16 mouse cellular contexts compared by ENCODE assay signal in the genomic region with DNA sequence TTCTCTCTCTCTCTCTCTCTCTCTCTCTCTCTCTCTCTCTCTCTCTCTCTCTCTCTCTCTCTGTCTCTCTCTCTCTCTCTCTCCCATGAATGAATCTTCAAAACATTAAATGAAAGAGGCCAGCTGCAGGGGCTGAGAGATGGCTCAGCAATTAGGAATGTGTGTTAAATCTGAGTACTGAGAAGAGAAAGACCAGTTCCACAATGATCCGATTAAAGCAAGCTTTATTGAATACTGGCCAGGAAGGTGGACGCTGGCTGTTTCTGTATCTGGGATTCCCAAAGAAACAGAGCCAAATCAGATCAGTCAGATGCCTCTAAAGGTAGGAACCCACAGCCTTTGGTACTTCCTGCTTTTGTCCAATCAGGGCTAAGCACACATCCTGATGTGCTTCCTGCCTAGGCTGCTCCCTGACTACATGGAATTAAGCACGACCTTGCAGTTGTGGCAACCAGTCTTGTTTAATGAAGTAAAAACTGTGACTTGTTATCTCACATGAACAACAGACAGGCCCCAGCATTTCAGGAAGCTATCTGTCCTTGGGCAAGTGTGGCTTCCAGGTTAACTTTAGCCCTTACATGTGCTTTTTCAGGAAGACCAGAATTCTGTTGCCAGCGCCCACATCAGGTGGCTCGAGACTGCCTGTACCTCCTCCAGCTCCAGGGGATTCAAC. TPM values are rescaled to one million over a fixed set of nuclear protein-coding genes. Genes with fewer than 3 reads are reported as not detected.
DNase-seq lines count a peak whose midpoint lies in the region; ATAC-seq and TF ChIP-seq lines count a peak whose summit lies in the region.
"Had no signal": no experiment of that assay in that cellular context is flagged by ENCODE, and none has a peak within 500 bp of the region (broad histone marks: within the 10 kb centered on the region; RNA-seq: fewer than 3 reads in every experiment).

No protein-coding gene starts in this region.

- no peak overlapping the region for H3K9ac ChIP-seq in lung, embryonic 14.5 days
- H3K9ac ChIP-seq: forebrain, embryonic 13.5 days had no signal

- H3K4me3 ChIP-seq in lung, embryonic 14.5 days (ENCODE audit: low read depth, low read length), result no peak overlapping the region
- no peak overlapping the region for H3K4me3 ChIP-seq in lung, adult 2 months (replicated peaks; ENCODE audit: extremely low read depth, low read depth, low read length)
- H3K4me3 ChIP-seq in cerebellum, adult 2 months (replicated peaks; ENCODE audit: insufficient read depth, low read depth, low read length), result no peak overlapping the region
- H3K4me3 ChIP-seq: embryonic facial prominence, embryonic 10.5 days; forebrain, embryonic 13.5 days had no signal

- H3K36me3 ChIP-seq in lung, embryonic 14.5 days (ENCODE audit: insufficient read depth), result peaks cover under 1% of the 10 kb centered on the region; the same call in 1 of the 2 replicates

- H3K9me3 ChIP-seq in lung, embryonic 14.5 days (ENCODE audit: low read depth, low read length), result no peaks in the 10 kb centered on the region
- H3K9me3 ChIP-seq: embryonic facial prominence, embryonic 10.5 days; forebrain, embryonic 13.5 days had no signal

- H3K4me1 ChIP-seq in lung, embryonic 14.5 days (ENCODE audit: insufficient read depth), result no peaks in the 10 kb centered on the region; the same call in 1 of the 2 replicates
- H3K4me1 ChIP-seq in lung, adult 2 months (ENCODE audit: control insufficient read depth, insufficient read depth, low read length), result 0 out of 2 replicates have a peak, but pooled peaks cover 2% of the 10 kb centered on the region
- peaks cover 7% of the 10 kb centered on the region for H3K4me1 ChIP-seq in cerebellum, adult 2 months (ENCODE audit: control insufficient read depth, insufficient read depth, low read length)

- H3K4me2 ChIP-seq in lung, embryonic 14.5 days, result no peak overlapping the region
- H3K4me2 ChIP-seq: forebrain, embryonic 13.5 days had no signal

- peak; percentile 25 for DNase-seq in lung, embryonic 14.5 days
- DNase-seq in lung, adult 2 months, result no peak
- DNase-seq in 3T3-L1 (ENCODE audit: low read depth, low spot score) (peak; percentile 33), 416B (ENCODE audit: low read depth) (peak; percentile 93), NIH3T3 (ENCODE audit: low read depth) (peak; percentile 66)
- DNase-seq in cerebellum, adult 2 months, result no peak
- no peak for DNase-seq in right cerebral cortex, postnatal 14 days
- DNase-seq: adrenal gland, adult 2 months; cerebellum, postnatal 25 days; kidney, adult 2 months; kidney, postnatal 36 days; right cerebral cortex, adult 18-20 months; thymus, postnatal 25 days had no signal

- peak overlapping the region; percentile 50; the same call in 1 of the 2 replicates for H3K27ac ChIP-seq in lung, embryonic 14.5 days (ENCODE audit: low read depth)
- no peak overlapping the region for H3K27ac ChIP-seq in cerebellum, adult 2 months (ENCODE audit: insufficient read depth, low read length)
- H3K27ac ChIP-seq: embryonic facial prominence, embryonic 10.5 days; forebrain, embryonic 13.5 days had no signal

- no peaks in the 10 kb centered on the region for H3K27me3 ChIP-seq in lung, embryonic 14.5 days (ENCODE audit: insufficient read depth, low read length)
- no peaks in the 10 kb centered on the region for H3K27me3 ChIP-seq in cerebellum, adult 2 months (ENCODE audit: control insufficient read depth, insufficient read depth, low read length)
- H3K27me3 ChIP-seq: forebrain, embryonic 13.5 days had no signal

- TF ChIP-seq CTCF in lung, embryonic 14.5 days (IDR thresholded peaks at IDR 0.05; ENCODE audit: low read depth), result no peak
- TF ChIP-seq CTCF in lung, adult 2 months (IDR thresholded peaks at IDR 0.05; ENCODE audit: insufficient read depth, low read length), result no peak
- no peak for TF ChIP-seq CTCF in cerebellum, adult 2 months (IDR thresholded peaks at IDR 0.05; ENCODE audit: borderline replicate concordance, insufficient read depth, low read depth, low read length)

- 42% methylated on average over 5 of the region's 5 CpGs for WGBS in lung, embryonic 14.5 days
- 23% methylated on average over 5 of the region's 5 CpGs for WGBS in lung, adult 2 months
- WGBS in cerebellum, adult 2 months, result 52% methylated on average over 5 of the region's 5 CpGs

- no peak for ATAC-seq in lung, embryonic 14.5 days (ENCODE audit: insufficient read depth)
- ATAC-seq: forebrain, embryonic 13.5 days had no signal

- TF ChIP-seq POLR2A in lung, adult 2 months (IDR thresholded peaks at IDR 0.05; ENCODE audit: borderline replicate concordance, extremely low read depth, low read depth, low read length), result no peak
- no peak for TF ChIP-seq POLR2A in cerebellum, adult 2 months (IDR thresholded peaks at IDR 0.05; ENCODE audit: borderline replicate concordance, insufficient read depth, low read length)

RNA-seq across cellular contexts. Expression of a gene that starts 3.2 kb away (rescaled TPM):
- 17.0 and 17.4 TPM in 2 replicates for polyA plus RNA-seq in lung, embryonic 14.5 days (2014; fragmentation: Nextera tagmentation; extraction: Ambion mirVana)
- 13.3 and 14.5 TPM in 2 replicates for polyA plus RNA-seq in lung, adult 2 months (2012; rRNA removed)
- 43.9 and 44.3 TPM in 2 replicates for polyA plus RNA-seq in cerebellum, adult 2 months (2012; rRNA removed)

RNA-seq across cellular contexts. Expression of a gene that starts 19.8 kb away (rescaled TPM):
- polyA plus RNA-seq in lung, embryonic 14.5 days (2014; fragmentation: Nextera tagmentation; extraction: Ambion mirVana), result 0.35 and 0.70 TPM in 2 replicates
- 10.8 and 11.0 TPM in 2 replicates for polyA plus RNA-seq in lung, adult 2 months (2012; rRNA removed)
- 0.61 and 0.74 TPM in 2 replicates for polyA plus RNA-seq in cerebellum, adult 2 months (2012; rRNA removed)
- polyA plus RNA-seq: adrenal gland, adult 2 months; liver, embryonic 16.5 days had no signal

RNA-seq across cellular contexts. Expression of a gene that starts 28.2 kb away (rescaled TPM):
- polyA plus RNA-seq in lung, embryonic 14.5 days (2014; fragmentation: Nextera tagmentation; extraction: Ambion mirVana), result 0.43 and 0.61 TPM in 2 replicates
- polyA plus RNA-seq in lung, adult 2 months (2012; rRNA removed), result 0.04 TPM in 1 of 2 replicates, not detected in the other
- 2.6 TPM in 2 replicates for polyA plus RNA-seq in cerebellum, adult 2 months (2012; rRNA removed)

RNA-seq across cellular contexts. Expression of a gene that starts 46.0 kb away (rescaled TPM):
- polyA plus RNA-seq in lung, embryonic 14.5 days (2014; fragmentation: Nextera tagmentation; extraction: Ambion mirVana), result 1.1 and 1.6 TPM in 2 replicates
- 0.11 and 0.17 TPM in 2 replicates for polyA plus RNA-seq in lung, adult 2 months (2012; rRNA removed)
- polyA plus RNA-seq in cerebellum, adult 2 months (2012; rRNA removed), result 125 and 130 TPM in 2 replicates

RNA-seq across cellular contexts. Expression of a gene that starts 52.1 kb away (rescaled TPM):
- 2.3 and 3.1 TPM in 2 replicates for polyA plus RNA-seq in lung, embryonic 14.5 days (2014; fragmentation: Nextera tagmentation; extraction: Ambion mirVana)
- polyA plus RNA-seq in lung, adult 2 months (2012; rRNA removed), result 7.2 and 7.8 TPM in 2 replicates
- polyA plus RNA-seq in cerebellum, adult 2 months (2012; rRNA removed), result 12.5 and 13.5 TPM in 2 replicates

Comparison
In these comparisons a context has a peak if more than half of its experiments do, and no peak if none do; other contexts are left out.
1. DNase-seq: peak in lung, embryonic 14.5 days (single experiment), 3T3-L1 (single experiment), 416B (single experiment) and NIH3T3 (single experiment); none in lung, adult 2 months (single experiment), cerebellum, adult 2 months (0 of 2) and right cerebral cortex, postnatal 14 days (single experiment).